Mouse (Mus musculus) embryonic facial prominence, embryonic 15.5 days (tissue): ENCODE measurements around the gene Rpp25l. TPM values are rescaled to one million over a fixed set of nuclear protein-coding genes. Genes with fewer than 3 reads are reported as not detected.
A peak's percentile ranks its signal among the peaks of the same experiment; 100 is the strongest.

Experiments
- ATAC-seq: fragments of 200-750 bp; cut with Nextera tagmentation; 2 replicates; pipeline ENCODE4 v1.8.0; 2017; ENCODE audit warnings: low read depth, moderate TSS enrichment; ENCODE audit not compliant: insufficient number of reproducible peaks, low FRiP score, low TSS enrichment
- H3K27ac ChIP-seq: fragments of 300-500 bp; sonication (generic); replicated peaks from 2 replicates; pipeline ENCODE4 v1.5.1; 2015; ENCODE audit warnings: mild to moderate bottlenecking, inconsistent platforms
- H3K27me3 ChIP-seq: fragments of 300-500 bp; sonication (generic); 2 replicates; pipeline ENCODE4 v1.6.1; 2015; ENCODE audit warnings: inconsistent platforms
- H3K36me3 ChIP-seq: fragments of 300-500 bp; sonication (generic); 2 replicates; pipeline ENCODE4 v1.6.1; 2015; ENCODE audit warnings: mild to moderate bottlenecking, inconsistent platforms
- H3K4me1 ChIP-seq: fragments of 300-500 bp; sonication (generic); 2 replicates; pipeline ENCODE4 v1.6.1; 2015; ENCODE audit warnings: inconsistent platforms
- H3K4me2 ChIP-seq: fragments of 300-500 bp; sonication (generic); replicated peaks from 2 replicates; pipeline ENCODE4 v1.6.1; 2015; ENCODE audit warnings: mild to moderate bottlenecking, inconsistent platforms
- H3K4me3 ChIP-seq: fragments of 300-500 bp; sonication (generic); replicated peaks from 2 replicates; pipeline ENCODE4 v1.5.1; 2015; ENCODE audit warnings: mild to moderate bottlenecking, inconsistent platforms
- H3K9ac ChIP-seq: fragments of 300-500 bp; sonication (generic); 2 replicates; pipeline ENCODE4 v1.6.1; 2015; ENCODE audit warnings: inconsistent platforms
- H3K9me3 ChIP-seq: fragments of 300-500 bp; sonication (generic); replicated peaks from 2 replicates; pipeline ENCODE4 v1.6.1; 2016; ENCODE audit warnings: inconsistent platforms
- WGBS: fragments of 180-500 bp; shearing (Covaris S2); methylation state at CpG from one replicate; pipeline ENCODE4 v1.1.7; 2015; 5-methylcytosine and 5-hydroxymethylcytosine counted together
- polyA plus RNA-seq: library from polyadenylated mRNA; unstranded; fragments of >200 nt; fragmentation: Nextera tagmentation; extraction: Ambion mirVana; gene quantifications from 2 replicates; pipeline ENCODE4 v1.2.1, GENCODE M21; 2015

Gene Rpp25l
- polyA plus RNA-seq, 1 experiment from 2014 or later: 70.0 TPM

- H3K36me3 ChIP-seq: peaks cover 9% of the 10 kb centered on the region; the same call in 1 of the 2 replicates
- H3K27ac ChIP-seq: no peak overlapping the region
- ATAC-seq: no peak; the same call in 1 of the 2 replicates
- WGBS: 36% methylated on average over 8 of the region's 8 CpGs
- no peak overlapping the region for H3K9ac ChIP-seq
- peaks cover 18% of the 10 kb centered on the region for H3K4me1 ChIP-seq
- peaks cover 8% of the 10 kb centered on the region for H3K27me3 ChIP-seq
- H3K9me3 ChIP-seq: no peaks in the 10 kb centered on the region
- H3K4me2 ChIP-seq: no peak overlapping the region
- no peak overlapping the region for H3K4me3 ChIP-seq
These were observed 24.4 kb upstream of the Rpp25l start for GRCm38 (mm10) chr4:41737602-41738255.

GRCm38 (mm10) chr4:41731052-41731765 lies 17.9 kb upstream of the Rpp25l start, which contains the start of gene Arid3c:
Gene Arid3c, minus strand, starts transcription at chr4:41731142.
- peak; percentile 45 for ATAC-seq
- H3K27me3 ChIP-seq: peaks cover 65% of the 10 kb centered on the region
- no peaks in the 10 kb centered on the region for H3K36me3 ChIP-seq
- H3K9ac ChIP-seq: no peak within 1 kb of the TSS
- 2% methylated on average over 50 of the region's 50 CpGs for WGBS
- H3K4me2 ChIP-seq: peak within 1 kb of the TSS; percentile 71
- no peak within 1 kb of the TSS for H3K27ac ChIP-seq
- H3K4me1 ChIP-seq: peaks cover 10% of the 10 kb centered on the region
- H3K4me3 ChIP-seq: peak within 1 kb of the TSS; percentile 38
- H3K9me3 ChIP-seq: no peaks in the 10 kb centered on the region

- no peak for ATAC-seq
- H3K9me3 ChIP-seq: no peaks in the 10 kb centered on the region
- WGBS: 13% methylated on average over 20 of the region's 20 CpGs
- H3K36me3 ChIP-seq: no peaks in the 10 kb centered on the region
- H3K4me1 ChIP-seq: peaks cover 26% of the 10 kb centered on the region
- peaks cover 80% of the 10 kb centered on the region for H3K27me3 ChIP-seq
- no peak overlapping the region for H3K9ac ChIP-seq
- no peak overlapping the region for H3K27ac ChIP-seq
- no peak overlapping the region for H3K4me2 ChIP-seq
- no peak overlapping the region for H3K4me3 ChIP-seq
These were observed 13.7 kb upstream of the Rpp25l start for GRCm38 (mm10) chr4:41726826-41727621.

- Histone ChIP-seq H3K36me3 (peaks cover 23% of the 10 kb centered on the region), H3K4me3 (peak within 1 kb of the TSS; percentile 91), H3K4me1 (peaks cover 23% of the 10 kb centered on the region), H3K9ac (peak within 1 kb of the TSS; percentile 89), H3K4me2 (peak within 1 kb of the TSS; percentile 72), H3K27ac (no peak within 1 kb of the TSS), H3K9me3 (no peaks in the 10 kb centered on the region), H3K27me3 (peaks cover 45% of the 10 kb centered on the region)
- ATAC-seq: peak; percentile 91
- under 1% methylated on average over 27 of the region's 27 CpGs for WGBS
These were observed 9.6 kb upstream of the Rpp25l start, which contains the start of gene Dctn3 for GRCm38 (mm10) chr4:41722918-41723351. Gene Dctn3, minus strand, starts transcription at chr4:41723170.

GRCm38 (mm10) chr4:41716834-41717233 lies 3.5 kb upstream of the Rpp25l start:
- Histone ChIP-seq H3K36me3 (peaks cover 38% of the 10 kb centered on the region), H3K27ac (peak overlapping the region; percentile 8; the same call in 1 of the 2 replicates)

GRCm38 (mm10) chr4:41715596-41715995 lies 2.3 kb upstream of the Rpp25l start:
- H3K27ac ChIP-seq: no peak overlapping the region
- no peaks in the 10 kb centered on the region for H3K27me3 ChIP-seq
- no peak for ATAC-seq
- WGBS: 91% methylated on average over 5 of the region's 5 CpGs
- no peaks in the 10 kb centered on the region for H3K9me3 ChIP-seq
- no peak overlapping the region for H3K4me2 ChIP-seq
- no peak overlapping the region for H3K4me3 ChIP-seq
- H3K9ac ChIP-seq: no peak overlapping the region
- H3K4me1 ChIP-seq: peaks cover 45% of the 10 kb centered on the region
- peaks cover 36% of the 10 kb centered on the region for H3K36me3 ChIP-seq

More at GRCm38 (mm10) chr4:41716834-41717233, 3.5 kb upstream of the Rpp25l start:
- Histone ChIP-seq H3K9ac (no peak overlapping the region), H3K4me1 (peaks cover 42% of the 10 kb centered on the region), H3K4me2 (no peak overlapping the region), H3K27me3 (no peaks in the 10 kb centered on the region), H3K9me3 (no peaks in the 10 kb centered on the region), H3K4me3 (no peak overlapping the region)
- ATAC-seq: no peak
- WGBS: 34% methylated on average over 6 of the region's 6 CpGs

GRCm38 (mm10) chr4:41715082-41715481 lies 1.7 kb upstream of the Rpp25l start:
- ATAC-seq: no peak; the same call in 1 of the 2 replicates
- Histone ChIP-seq H3K4me3 (no peak overlapping the region), H3K27me3 (no peaks in the 10 kb centered on the region), H3K27ac (no peak overlapping the region), H3K4me1 (peaks cover 45% of the 10 kb centered on the region), H3K36me3 (peaks cover 35% of the 10 kb centered on the region), H3K4me2 (no peak overlapping the region), H3K9me3 (no peaks in the 10 kb centered on the region), H3K9ac (no peak overlapping the region)
- WGBS: 74% methylated on average over 8 of the region's 8 CpGs

GRCm38 (mm10) chr4:41714276-41714675 lies 942 bp upstream of the Rpp25l start:
- peak overlapping the region; percentile 81 for H3K4me3 ChIP-seq
- no peak overlapping the region for H3K9ac ChIP-seq
- H3K36me3 ChIP-seq: peaks cover 29% of the 10 kb centered on the region
- H3K4me2 ChIP-seq: peak overlapping the region; percentile 92
- no peak overlapping the region for H3K27ac ChIP-seq
- no peak for ATAC-seq
- 9% methylated on average over 8 of the region's 8 CpGs for WGBS
- H3K9me3 ChIP-seq: no peaks in the 10 kb centered on the region
- H3K27me3 ChIP-seq: no peaks in the 10 kb centered on the region
- peaks cover 45% of the 10 kb centered on the region for H3K4me1 ChIP-seq

GRCm38 (mm10) chr4:41712421-41713196 lies 725 bp downstream of the Rpp25l start:
- peak overlapping the region; percentile 81 for H3K4me3 ChIP-seq
- no peak for ATAC-seq
- H3K4me2 ChIP-seq: peak overlapping the region; percentile 92
- H3K9me3 ChIP-seq: no peaks in the 10 kb centered on the region
- peaks cover 52% of the 10 kb centered on the region for H3K4me1 ChIP-seq
- peak overlapping the region; percentile 69 for H3K27ac ChIP-seq
- peaks cover 12% of the 10 kb centered on the region; the same call in 1 of the 2 replicates for H3K36me3 ChIP-seq
- H3K9ac ChIP-seq: peak overlapping the region; percentile 96
- no peaks in the 10 kb centered on the region for H3K27me3 ChIP-seq
- 34% methylated on average over 31 of the region's 31 CpGs for WGBS

GRCm38 (mm10) chr4:41711705-41712375 lies 1.5 kb downstream of the Rpp25l start:
- Histone ChIP-seq H3K4me3 (peak overlapping the region; percentile 81), H3K4me1 (peaks cover 51% of the 10 kb centered on the region), H3K36me3 (peaks cover 4% of the 10 kb centered on the region; the same call in 1 of the 2 replicates), H3K9ac (peak overlapping the region; percentile 96), H3K9me3 (no peaks in the 10 kb centered on the region), H3K27ac (no peak overlapping the region; the same call in 1 of the 2 replicates), H3K4me2 (peak overlapping the region; percentile 92), H3K27me3 (no peaks in the 10 kb centered on the region)
- WGBS: 56% methylated on average over 16 of the region's 16 CpGs
- ATAC-seq: no peak
